Mouse (Mus musculus) thymus, postnatal 36 days (tissue): Measurements from ENCODE around the gene Vill.
A peak's percentile ranks its signal among the peaks of the same experiment; 100 is the strongest.

Source experiments
- DNase-seq, 2 experiments: peaks; one replicate each; pipeline ENCODE4 v3.0.0; 2022; ENCODE audit warnings: mixed read lengths in 2 of 2

Vill gene

GRCm38 (mm10) chr9:119052154-119052944 is at the start of gene Vill:
Gene Vill (plus strand): TSS chr9:119052778.
- DNase-seq: no peak

- DNase-seq: no peak
These were observed 48.4 kb upstream of the Vill start for GRCm38 (mm10) chr9:119003990-119004702.

- DNase-seq: no peak
These were observed 47.9 kb upstream of the Vill start for GRCm38 (mm10) chr9:119004703-119005076.

GRCm38 (mm10) chr9:119005303-119006029 is 47.1 kb upstream of the Vill start:
- no peak for DNase-seq

DNA sequence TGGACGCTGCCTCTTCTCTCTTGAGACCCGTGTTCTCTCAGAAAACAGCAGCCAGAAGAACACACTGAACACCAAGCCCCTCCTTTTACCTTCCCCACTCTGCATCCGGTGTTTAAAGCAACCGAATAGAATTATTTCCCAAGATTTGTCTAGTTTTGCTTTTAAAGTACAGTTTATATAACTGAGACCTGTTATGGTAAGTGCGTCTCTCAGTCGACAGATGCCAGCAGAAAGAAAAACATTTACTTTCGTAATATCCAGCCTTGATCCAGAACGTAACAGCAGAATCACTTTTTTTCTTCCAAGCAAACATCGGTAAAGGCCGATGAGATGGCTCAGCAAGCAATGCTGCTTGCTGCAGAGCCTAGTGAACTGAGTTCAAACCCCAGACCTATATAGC is 45.3 kb upstream of the Vill start:
- DNase-seq: no peak

DNA sequence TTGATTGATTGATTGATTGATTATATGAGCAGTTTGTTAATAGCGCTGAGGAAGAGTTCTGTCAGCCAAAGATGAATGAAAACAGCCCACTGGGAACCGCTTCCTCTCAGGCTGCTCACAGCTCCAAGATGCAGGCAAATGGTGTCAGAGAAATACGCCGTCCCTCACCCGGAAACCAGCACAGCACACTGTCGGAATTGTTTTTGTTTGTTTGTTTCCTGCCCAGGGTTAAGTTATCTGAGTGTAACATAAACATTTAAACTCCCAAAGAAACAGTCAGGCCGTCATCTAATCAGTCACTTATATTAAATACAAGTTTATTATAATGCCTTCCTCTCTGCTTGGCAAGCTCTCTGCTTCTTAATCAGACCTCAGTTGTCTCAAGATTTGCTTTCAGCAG is 43.7 kb upstream of the Vill start:
- DNase-seq: no peak

- no peak for DNase-seq
These were observed 42.3 kb upstream of the Vill start for GRCm38 (mm10) chr9:119010156-119010710.

DNA sequence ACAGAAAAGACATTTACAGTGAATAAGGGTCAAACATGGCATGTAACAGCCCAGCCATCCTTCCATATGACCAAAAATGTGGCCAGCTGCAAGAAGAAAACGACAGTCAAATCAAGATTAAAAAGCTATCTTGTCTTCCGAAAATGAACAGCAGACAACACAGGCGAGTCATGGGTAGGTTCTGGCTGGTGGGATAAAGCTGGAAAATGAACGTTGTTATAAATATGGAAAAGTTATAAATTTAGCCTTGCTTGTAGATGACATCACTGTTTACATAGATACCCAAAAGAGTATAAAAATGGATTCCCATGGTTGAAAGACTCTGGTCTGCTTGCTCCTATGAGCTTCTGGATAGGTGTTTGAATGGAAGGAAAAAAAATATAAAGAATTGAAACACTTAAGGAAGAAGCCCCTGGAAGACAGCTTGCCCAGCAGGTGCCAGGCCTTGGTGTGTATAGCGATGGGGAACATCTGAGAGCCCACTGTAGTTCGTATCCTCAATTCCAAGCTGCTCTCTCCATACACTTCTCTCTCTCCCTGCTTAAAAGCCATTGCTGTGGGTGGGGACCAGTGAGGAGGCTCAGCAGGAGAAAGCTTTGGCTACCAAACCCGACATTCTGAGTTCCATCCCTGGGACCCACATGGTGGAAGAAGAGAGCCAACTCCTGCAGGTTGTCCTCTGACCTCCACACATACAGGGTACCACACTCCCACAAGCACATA is 35.6 kb upstream of the Vill start:
- no peak for DNase-seq

DNA sequence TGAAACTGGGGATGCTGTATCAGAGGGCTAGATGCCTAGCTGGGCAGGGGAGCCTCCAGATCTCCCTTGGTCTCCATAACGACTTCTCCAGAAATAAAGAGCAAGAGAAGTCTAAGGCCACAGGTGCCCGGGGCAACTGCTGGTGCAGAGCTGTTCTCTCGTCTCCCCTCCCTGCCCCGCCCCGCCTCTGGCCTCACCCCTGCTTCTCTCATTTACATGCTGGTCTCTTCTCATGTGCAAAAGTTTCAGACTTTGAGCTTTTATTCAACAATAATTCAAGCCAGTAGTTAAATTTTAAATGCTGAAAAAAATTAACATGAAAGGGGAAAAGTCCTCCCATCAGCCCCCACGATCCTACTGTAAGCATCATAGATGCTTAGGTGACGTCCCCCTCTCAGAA is 30.8 kb upstream of the Vill start:
- DNase-seq: no peak

DNA sequence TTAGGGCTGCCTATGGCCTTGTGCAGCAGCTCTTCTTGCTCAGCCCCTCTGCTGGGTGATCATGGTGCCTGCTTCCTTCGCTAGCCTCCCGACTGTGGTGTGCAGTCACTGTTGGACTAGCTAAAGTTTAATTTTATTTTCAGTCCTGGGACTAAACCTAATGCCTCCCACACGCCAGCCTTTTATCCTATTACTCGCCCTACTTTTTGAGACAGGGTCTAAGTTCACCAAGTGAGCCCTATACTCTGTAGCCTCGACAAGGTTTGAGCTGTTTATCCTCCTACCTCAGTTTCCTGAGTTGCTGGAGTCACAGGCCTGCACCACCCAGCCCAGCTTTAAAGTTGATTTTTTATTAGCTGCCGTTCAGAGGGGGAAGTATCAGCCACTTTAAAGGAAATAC is 27.3 kb upstream of the Vill start:
- DNase-seq: no peak

GRCm38 (mm10) chr9:119025832-119026331 is 26.7 kb upstream of the Vill start:
- DNase-seq: no peak

DNA sequence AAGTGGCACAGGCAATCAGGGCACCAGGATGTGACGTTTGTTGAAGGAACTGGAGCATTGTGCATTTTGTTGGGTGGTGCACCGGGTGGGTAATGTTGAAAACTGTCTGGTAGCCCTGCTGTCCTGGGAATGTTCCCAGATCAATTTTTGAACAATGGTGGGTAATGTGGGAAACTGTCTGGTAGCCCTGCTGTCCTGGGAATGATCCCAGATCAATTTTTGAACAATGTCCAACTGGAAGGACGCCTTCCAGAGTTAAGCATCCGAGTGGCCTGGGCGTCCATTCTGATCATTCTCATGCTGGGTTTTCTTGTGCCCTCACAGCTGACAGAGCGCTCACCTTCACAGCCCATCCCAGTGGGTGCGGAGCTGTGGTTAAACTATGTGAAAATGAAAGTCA is 25.2 kb upstream of the Vill start:
- no peak for DNase-seq

DNA sequence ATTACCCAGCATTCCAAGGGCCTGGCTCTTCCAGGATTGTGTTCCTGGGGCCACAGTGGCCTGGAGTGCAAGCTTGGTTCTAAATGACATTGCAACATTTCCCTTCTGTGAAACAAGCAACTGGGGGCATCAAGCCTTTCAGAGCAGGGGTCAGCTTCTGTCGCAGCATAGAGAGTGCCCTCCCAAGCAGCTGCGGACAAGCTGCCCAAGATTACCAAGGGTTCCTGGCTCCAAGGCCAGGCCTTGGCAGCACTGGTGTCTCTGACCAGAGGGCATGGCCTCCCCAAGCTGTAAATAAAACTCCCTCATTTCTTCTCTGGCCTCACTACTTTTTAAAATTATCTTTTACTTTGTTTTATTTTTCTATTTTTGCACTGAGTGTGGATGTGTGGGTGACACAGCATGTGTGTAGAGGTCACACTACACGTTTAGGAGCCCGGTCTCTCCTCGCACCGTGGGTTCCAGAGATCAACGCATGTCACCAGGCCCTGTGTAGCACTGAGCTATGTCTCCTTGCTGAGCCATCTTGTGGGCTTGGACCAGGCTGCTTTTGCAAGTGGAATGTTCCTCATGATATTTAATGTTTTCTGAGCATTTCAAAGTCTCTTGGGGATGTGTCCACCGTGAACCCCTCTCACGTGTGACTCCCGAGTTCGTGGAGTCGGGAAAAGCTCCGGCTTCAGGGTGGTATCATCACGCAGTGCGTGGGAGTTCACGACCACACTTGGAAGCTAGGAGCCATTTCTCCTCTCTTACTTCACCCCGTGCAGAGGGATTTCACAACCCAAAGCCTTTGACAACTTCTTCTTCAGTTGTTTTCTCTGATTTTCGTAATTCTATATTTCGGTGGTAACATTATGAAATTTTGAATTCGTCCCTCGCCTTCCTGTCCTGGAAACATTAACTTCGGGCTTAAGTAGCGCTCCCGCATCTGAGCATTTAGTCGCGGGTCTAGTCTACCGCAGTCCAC is 24.1 kb upstream of the Vill start:
- no peak for DNase-seq

DNA sequence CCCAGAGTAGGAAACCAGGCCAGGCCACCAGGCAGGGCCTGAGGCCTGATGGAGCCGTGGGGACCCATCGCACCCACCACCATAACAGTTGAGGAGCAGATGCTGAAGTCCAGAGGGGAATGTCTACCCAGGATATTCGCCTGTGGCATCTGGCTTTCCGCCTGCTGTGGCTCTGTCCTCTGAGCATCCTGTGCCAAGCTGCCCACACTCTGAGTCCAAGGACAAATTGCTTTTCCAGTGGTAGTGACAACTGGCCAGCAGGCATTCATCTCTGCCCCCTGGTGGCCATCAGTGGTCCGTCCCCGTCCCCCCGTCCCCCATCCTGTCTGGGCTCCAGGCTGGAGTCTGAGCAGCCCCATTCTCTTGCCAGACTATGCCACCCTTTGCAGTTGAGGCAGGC is 23.0 kb upstream of the Vill start:
- peak; percentile 53 to 58 for DNase-seq

DNA sequence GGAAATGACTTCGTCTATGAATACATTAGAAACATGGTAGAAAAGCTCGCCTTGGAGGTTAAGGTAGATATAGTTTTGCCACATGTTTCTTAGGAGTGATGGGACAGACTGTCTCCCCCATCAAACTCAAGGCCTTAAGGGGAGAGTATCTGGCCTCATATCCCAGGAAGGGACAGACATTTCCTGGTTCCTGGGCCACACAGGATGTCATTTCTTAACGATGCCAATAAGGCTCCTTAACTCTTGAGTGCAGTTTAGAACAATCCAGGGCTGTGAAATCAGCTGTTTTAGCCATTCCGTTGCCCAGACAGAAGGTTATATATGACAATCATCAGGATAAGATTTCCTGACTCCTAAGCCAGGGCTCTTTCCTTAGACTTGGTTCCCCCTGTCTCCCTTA is 21.5 kb upstream of the Vill start:
- DNase-seq: no peak

GRCm38 (mm10) chr9:119031772-119032171 is 20.8 kb upstream of the Vill start:
- DNase-seq: no peak

GRCm38 (mm10) chr9:119032538-119032937 is 20.0 kb upstream of the Vill start:
- no peak for DNase-seq

DNA sequence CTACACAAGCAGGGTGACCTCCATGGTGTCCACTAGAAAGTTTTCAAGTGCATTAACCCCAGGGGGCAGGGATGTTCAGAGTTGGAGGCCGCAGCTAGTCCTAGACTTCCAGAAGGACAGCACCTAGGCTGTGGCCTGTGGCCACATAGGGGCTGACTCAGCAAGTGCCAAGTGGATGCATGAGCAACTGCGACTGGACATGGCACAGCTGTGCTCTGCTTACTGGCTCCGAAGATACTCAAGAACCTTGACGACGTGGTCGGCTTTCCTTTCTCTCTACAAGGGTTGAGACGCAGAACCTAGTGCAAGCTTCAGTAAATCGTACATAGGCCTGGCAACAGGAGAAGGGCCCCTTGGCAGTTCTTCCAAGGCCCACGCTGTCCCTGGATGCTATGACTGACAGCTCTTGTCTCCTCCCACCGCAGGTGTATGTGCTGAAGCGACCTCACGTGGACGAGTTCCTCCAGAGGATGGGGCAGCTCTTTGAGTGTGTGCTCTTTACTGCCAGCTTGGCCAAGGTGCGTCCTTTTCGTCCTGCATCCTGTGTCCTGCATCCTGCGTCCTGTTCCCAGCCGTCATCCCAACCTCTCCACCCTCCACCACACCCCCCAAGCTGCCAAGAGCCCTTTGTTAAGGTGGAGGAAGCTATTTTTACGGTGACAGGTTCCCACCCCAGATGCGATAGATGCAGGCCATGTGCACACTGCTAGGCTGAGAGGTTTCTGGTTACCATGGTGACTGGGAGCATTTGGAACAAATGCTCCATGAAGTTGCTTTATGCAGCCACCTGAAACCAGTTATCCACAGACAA is 19.3 kb upstream of the Vill start:
- no peak for DNase-seq

GRCm38 (mm10) chr9:119034069-119034468 is 18.5 kb upstream of the Vill start:
- DNase-seq: no peak
